Mouse (Mus musculus) hindbrain, embryonic 16.5 days (tissue): ENCODE results near the gene Zzef1. TPM values are rescaled to one million over a fixed set of nuclear protein-coding genes. Genes with fewer than 3 reads are reported as not detected.

Experiments used
- ATAC-seq: fragments of 200-750 bp; cut with Nextera tagmentation; 2 replicates; pipeline ENCODE4 v1.8.0; 2017; ENCODE audit warnings: moderate TSS enrichment, moderate library complexity
- H3K27ac ChIP-seq: fragments of 300-500 bp; sonication (generic); 2 replicates; pipeline ENCODE4 v1.5.1; 2014; ENCODE audit warnings: low read depth, mild to moderate bottlenecking, control low read depth, low read length, moderate library complexity
- H3K27me3 ChIP-seq: fragments of 300-500 bp; sonication (generic); replicated peaks from 2 replicates; pipeline ENCODE4 v1.6.1; 2014; ENCODE audit warnings: low read length; ENCODE audit not compliant: control insufficient read depth, insufficient read depth
- H3K36me3 ChIP-seq: fragments of 300-500 bp; sonication (generic); 2 replicates; pipeline ENCODE4 v1.6.1; 2014; ENCODE audit warnings: mild to moderate bottlenecking, low read length, moderate library complexity, mixed read lengths; ENCODE audit not compliant: control insufficient read depth, insufficient read depth
- H3K4me1 ChIP-seq: fragments of 300-500 bp; sonication (generic); 2 replicates; pipeline ENCODE4 v1.6.1; 2014; ENCODE audit warnings: low read depth, low read length; ENCODE audit not compliant: control insufficient read depth, insufficient read depth
- H3K4me2 ChIP-seq: fragments of 300-500 bp; sonication (generic); 2 replicates; pipeline ENCODE4 v1.6.1; 2014; ENCODE audit warnings: mild to moderate bottlenecking, low read length, control low read depth, moderate library complexity
- H3K4me3 ChIP-seq: fragments of 300-500 bp; sonication (generic); 2 replicates; pipeline ENCODE4 v1.5.1; 2014; ENCODE audit warnings: mild to moderate bottlenecking, low read length, control low read depth, moderate library complexity
- H3K9ac ChIP-seq: fragments of 300-500 bp; sonication (generic); 2 replicates; pipeline ENCODE4 v1.6.1; 2014; ENCODE audit warnings: low read depth, mild to moderate bottlenecking, control low read depth, low read length, moderate library complexity
- H3K9me3 ChIP-seq: fragments of 300-500 bp; sonication (generic); 2 replicates; pipeline ENCODE4 v1.6.1; 2014; ENCODE audit warnings: mild to moderate bottlenecking, low read length, moderate library complexity; ENCODE audit not compliant: control insufficient read depth
- WGBS: fragments of 180-500 bp; shearing (Covaris S2); extraction: QIAGEN DNeasy Blood & Tissue Kit; methylation state at CpG from one replicate; pipeline ENCODE4 v1.1.7; 2014; 5-methylcytosine and 5-hydroxymethylcytosine counted together
- polyA plus RNA-seq: library from polyadenylated mRNA; unstranded; fragments of >200 nt; fragmentation: Nextera tagmentation; extraction: Ambion mirVana; gene quantifications from 2 replicates; pipeline ENCODE4 v1.2.1, GENCODE M21; 2015

The Zzef1 gene
- polyA plus RNA-seq, 1 experiment from 2014 or later = 12.2 TPM

- no peak for ATAC-seq
- 58% methylated on average over 6 of the region's 6 CpGs for WGBS
- Histone ChIP-seq H3K4me2 (no peak overlapping the region), H3K27me3 (no peaks in the 10 kb centered on the region), H3K4me1 (no peaks in the 10 kb centered on the region), H3K9me3 (no peaks in the 10 kb centered on the region), H3K9ac (no peak overlapping the region), H3K27ac (no peak overlapping the region), H3K36me3 (no peaks in the 10 kb centered on the region), H3K4me3 (no peak overlapping the region)
Observed at GRCm38 (mm10) chr11:72945875-72946559, 150.0 kb downstream of the Zzef1 start.

- Histone ChIP-seq H3K4me2 (no peak overlapping the region), H3K27ac (no peak overlapping the region), H3K27me3 (no peaks in the 10 kb centered on the region), H3K4me3 (no peak overlapping the region), H3K4me1 (no peaks in the 10 kb centered on the region), H3K9ac (no peak overlapping the region), H3K9me3 (no peaks in the 10 kb centered on the region), H3K36me3 (no peaks in the 10 kb centered on the region)
- no peak for ATAC-seq
- WGBS = 55% methylated on average over 6 of the region's 6 CpGs
Observed at GRCm38 (mm10) chr11:72946560-72947119, 150.6 kb downstream of the Zzef1 start.

DNA sequence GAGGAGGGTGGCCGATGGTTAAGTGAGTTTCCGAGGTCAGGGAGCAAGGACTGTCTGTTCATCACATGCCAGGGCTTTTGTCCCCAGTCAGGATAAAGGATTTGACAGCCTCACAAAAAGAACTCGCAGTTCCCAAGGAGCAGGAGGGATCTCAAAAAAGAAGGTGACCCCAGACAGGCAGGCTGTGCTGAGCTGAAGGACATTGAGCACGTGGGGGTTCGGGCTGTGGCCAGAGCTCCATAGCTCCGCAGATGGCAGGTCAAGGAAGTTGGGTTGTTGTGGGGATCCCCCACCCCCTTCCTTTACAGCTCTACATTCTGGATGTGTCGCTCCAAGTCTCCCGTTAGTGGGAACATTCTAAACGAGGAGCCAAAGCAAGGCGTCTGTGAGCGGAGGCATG lies 151.8 kb downstream of the Zzef1 start:
- WGBS = 31% methylated on average over 11 of the region's 11 CpGs
- Histone ChIP-seq H3K9me3 (no peaks in the 10 kb centered on the region), H3K36me3 (no peaks in the 10 kb centered on the region), H3K4me2 (no peak overlapping the region), H3K4me3 (no peak overlapping the region), H3K27me3 (no peaks in the 10 kb centered on the region), H3K4me1 (no peaks in the 10 kb centered on the region), H3K9ac (no peak overlapping the region), H3K27ac (no peak overlapping the region)
- no peak for ATAC-seq

- 72% methylated on average over 7 of the region's 7 CpGs for WGBS
- Histone ChIP-seq H3K9ac (no peak overlapping the region), H3K27me3 (no peaks in the 10 kb centered on the region), H3K36me3 (no peaks in the 10 kb centered on the region), H3K4me1 (no peaks in the 10 kb centered on the region), H3K27ac (no peak overlapping the region), H3K9me3 (no peaks in the 10 kb centered on the region), H3K4me3 (no peak overlapping the region), H3K4me2 (no peak overlapping the region)
- ATAC-seq = no peak
Observed at GRCm38 (mm10) chr11:72948254-72948653, 152.2 kb downstream of the Zzef1 start.

GRCm38 (mm10) chr11:72951137-72952000 lies 155.3 kb downstream of the Zzef1 start:
- H3K9ac ChIP-seq = no peak overlapping the region
- H3K36me3 ChIP-seq = no peaks in the 10 kb centered on the region
- H3K27ac ChIP-seq = no peak overlapping the region
- H3K27me3 ChIP-seq = no peaks in the 10 kb centered on the region
- 65% methylated on average over 22 of the region's 22 CpGs for WGBS
- no peak overlapping the region for H3K4me2 ChIP-seq
- H3K4me1 ChIP-seq = no peaks in the 10 kb centered on the region
- H3K9me3 ChIP-seq = no peaks in the 10 kb centered on the region
- no peak for ATAC-seq
- H3K4me3 ChIP-seq = no peak overlapping the region

DNA sequence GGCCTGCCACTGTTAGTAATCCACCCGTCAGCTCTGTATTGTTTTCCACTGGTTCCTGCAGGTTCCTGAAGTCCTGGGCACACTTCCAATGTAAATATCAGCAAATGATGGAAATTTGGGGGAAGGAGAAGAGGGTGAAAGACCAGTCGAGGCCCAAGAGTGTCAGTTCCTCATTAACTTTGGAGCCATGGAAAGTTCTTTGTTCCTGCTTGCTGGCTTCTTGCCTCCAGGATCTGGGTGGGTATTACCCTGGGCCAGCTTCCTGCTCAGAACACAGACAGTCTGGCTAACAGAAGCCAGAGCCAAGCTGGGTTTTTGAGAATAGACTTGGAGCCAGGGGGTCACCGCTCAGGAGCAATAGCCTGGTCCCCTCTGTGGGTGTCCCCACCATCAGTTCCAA lies 156.2 kb downstream of the Zzef1 start:
- H3K27me3 ChIP-seq = no peaks in the 10 kb centered on the region
- no peak overlapping the region for H3K4me2 ChIP-seq
- H3K4me1 ChIP-seq = no peaks in the 10 kb centered on the region
- no peak overlapping the region for H3K4me3 ChIP-seq
- no peak overlapping the region for H3K9ac ChIP-seq
- no peaks in the 10 kb centered on the region for H3K36me3 ChIP-seq
- no peaks in the 10 kb centered on the region for H3K9me3 ChIP-seq
- no peak overlapping the region for H3K27ac ChIP-seq
- WGBS = 50% methylated on average over 3 of the region's 3 CpGs
- ATAC-seq = no peak

DNA sequence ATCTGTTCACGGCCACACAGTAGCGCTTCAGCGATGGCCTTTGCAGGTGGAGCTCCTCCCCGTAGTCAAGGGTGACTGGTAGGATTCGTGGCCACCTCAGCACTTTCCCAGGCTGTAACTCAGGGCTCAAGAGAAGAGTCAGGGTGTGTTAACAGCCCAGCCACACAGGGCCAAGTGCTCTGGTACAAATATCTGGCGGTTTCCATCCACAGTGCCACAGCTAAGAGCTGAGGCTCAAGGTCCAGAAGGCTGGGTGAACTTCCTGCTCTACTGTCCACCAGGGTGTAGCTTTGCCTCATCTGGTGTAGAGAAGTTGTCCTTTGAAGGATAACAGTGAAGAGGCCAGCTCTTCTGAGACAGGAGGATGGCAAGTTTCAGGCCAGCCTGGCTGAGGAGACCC lies 156.7 kb downstream of the Zzef1 start:
- Histone ChIP-seq H3K4me3 (no peak overlapping the region), H3K9me3 (no peaks in the 10 kb centered on the region), H3K4me1 (no peaks in the 10 kb centered on the region), H3K9ac (no peak overlapping the region), H3K27ac (no peak overlapping the region), H3K4me2 (no peak overlapping the region), H3K27me3 (no peaks in the 10 kb centered on the region), H3K36me3 (no peaks in the 10 kb centered on the region)
- ATAC-seq = no peak
- 80% methylated on average over 6 of the region's 6 CpGs for WGBS

GRCm38 (mm10) chr11:72953116-72953439 lies 157.1 kb downstream of the Zzef1 start:
- Histone ChIP-seq H3K27me3 (no peaks in the 10 kb centered on the region), H3K4me2 (no peak overlapping the region), H3K27ac (no peak overlapping the region), H3K4me3 (no peak overlapping the region), H3K36me3 (no peaks in the 10 kb centered on the region), H3K9ac (no peak overlapping the region), H3K9me3 (no peaks in the 10 kb centered on the region), H3K4me1 (no peaks in the 10 kb centered on the region)
- WGBS = 82% methylated on average over 1 of the region's 1 CpGs
- ATAC-seq = no peak

GRCm38 (mm10) chr11:72953440-72954151 lies 157.6 kb downstream of the Zzef1 start:
- Histone ChIP-seq H3K4me1 (no peaks in the 10 kb centered on the region), H3K4me3 (no peak overlapping the region), H3K27me3 (no peaks in the 10 kb centered on the region), H3K36me3 (no peaks in the 10 kb centered on the region), H3K4me2 (no peak overlapping the region), H3K27ac (no peak overlapping the region), H3K9ac (no peak overlapping the region), H3K9me3 (no peaks in the 10 kb centered on the region)
- WGBS = 91% methylated on average over 4 of the region's 4 CpGs
- no peak for ATAC-seq
